Mouse (Mus musculus) inflammation-experienced regulatory T-cells (primary cell): Measurements from ENCODE around the gene Zfp948. TPM values are rescaled to one million over a fixed set of nuclear protein-coding genes. Genes with fewer than 3 reads are reported as not detected.

ENCODE experiments used
- polyA plus RNA-seq, 2 experiments: library from polyadenylated mRNA; unstranded; fragments of 100-300 nt; shearing (Covaris generic); gene quantifications; one replicate each; pipeline ENCODE4 v1.2.1; 2017

Zfp948 gene
- polyA plus RNA-seq: 1 to 10 TPM; 5.6 to 6.4 TPM

DNA sequence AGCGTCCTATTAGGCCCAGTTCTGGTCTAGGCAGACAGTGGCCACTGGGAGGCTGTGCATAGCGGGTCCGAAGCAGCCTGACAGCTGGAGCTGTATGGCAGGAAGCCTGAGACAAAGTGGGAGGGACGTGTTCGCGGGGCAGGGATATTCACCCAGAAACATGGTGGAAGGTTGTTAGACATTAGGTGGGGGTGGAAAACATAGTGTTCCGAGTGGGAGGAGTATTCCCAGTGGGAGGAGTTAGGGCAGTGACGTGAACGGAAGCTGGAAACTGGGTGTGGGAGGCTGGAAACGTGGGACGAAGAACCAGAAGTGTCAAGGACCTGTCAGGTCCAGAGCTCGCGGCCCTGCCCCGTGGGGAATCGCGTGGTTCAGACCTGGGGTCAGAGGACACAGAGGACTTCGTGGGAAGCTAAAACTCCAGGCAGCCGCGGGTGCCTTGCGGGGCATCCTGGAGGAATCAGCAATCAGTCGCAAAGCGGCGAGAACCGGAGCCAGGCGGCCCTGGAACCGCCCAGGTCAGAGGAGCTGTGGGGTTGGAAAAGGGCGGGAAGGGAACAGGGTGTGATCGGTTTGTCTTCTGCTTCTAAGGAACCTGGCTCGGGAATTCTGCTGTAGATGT, at the start of gene Zfp948:
Gene Zfp948, plus strand, starts transcription at position 281 of the 622 bp plus-strand sequence.

DNA sequence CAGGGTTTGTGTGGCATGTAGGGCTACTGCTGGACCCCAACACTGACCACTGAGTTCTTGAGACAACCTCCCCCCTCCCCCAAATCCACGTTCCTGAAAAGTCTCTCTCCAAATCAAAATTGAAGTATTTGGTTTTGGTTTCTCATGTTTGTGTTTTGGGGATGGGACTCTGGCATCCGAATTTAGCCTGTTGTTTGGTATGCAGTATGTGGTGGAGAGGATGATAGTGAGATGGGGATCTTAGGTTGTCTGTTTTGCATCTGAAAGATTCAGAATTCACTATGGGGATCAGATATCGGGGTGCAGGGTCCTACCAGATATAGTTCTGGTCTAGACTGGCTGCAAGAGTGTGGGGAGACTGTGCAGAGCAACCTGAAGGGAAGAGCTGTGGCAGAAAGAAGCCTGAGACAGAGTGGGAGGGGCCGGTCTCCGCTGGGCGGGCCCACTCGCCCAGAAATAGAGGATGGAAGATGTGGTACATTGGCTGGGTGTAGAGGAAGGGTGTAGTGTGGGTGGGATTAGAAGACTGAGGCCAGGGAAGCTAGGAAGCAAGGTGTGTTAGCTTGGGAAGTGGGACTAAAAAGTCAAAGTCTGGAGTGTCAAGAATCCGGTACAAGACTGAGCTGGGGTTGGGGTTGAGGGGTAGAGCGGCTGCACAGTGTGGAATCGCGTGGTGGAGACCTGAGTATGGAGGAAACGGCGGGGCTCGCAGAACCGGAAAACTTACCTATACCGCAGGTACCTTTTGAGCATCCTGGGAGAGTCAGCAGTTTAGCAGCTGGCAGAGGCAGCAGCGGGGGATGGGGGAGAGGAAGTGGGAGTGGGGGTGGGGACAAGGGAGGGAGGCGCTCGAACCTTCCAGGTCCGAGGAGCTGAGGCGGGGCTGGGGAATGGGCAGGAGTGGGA, 31.5 kb upstream of the Zfp948 start, which contains the start of gene Zfp52:
Gene Zfp52, plus strand, starts transcription at position 444 of the 906 bp plus-strand sequence.

Other genes starting within 250 kb of the Zfp948 start
- gene Zfp677, start 183.3 kb upstream of the Zfp948 start, polyA plus RNA-seq: 10 to 100 TPM; 13.9 to 15.4 TPM
- 10 to 100 TPM in 1 of 2 experiments, 1 to 10 TPM in 1; 9.9 to 14.9 TPM for gene Zfp54, start 143.8 kb upstream of the Zfp948 start, polyA plus RNA-seq
- gene Zfp51, start 116.6 kb upstream of the Zfp948 start, polyA plus RNA-seq: 10 to 100 TPM; 27.2 to 36.2 TPM
- 10 to 100 TPM; 54.3 to 67.3 TPM for gene Zfp53, start 78.0 kb upstream of the Zfp948 start, polyA plus RNA-seq
- gene Zfp52, start 31.5 kb upstream of the Zfp948 start, polyA plus RNA-seq: 10 to 100 TPM; 12.6 to 23.2 TPM
- gene Zfp983, start 83.6 kb downstream of the Zfp948 start, polyA plus RNA-seq: 10 to 100 TPM; 11.3 to 15.8 TPM
- 10 to 100 TPM; 18.2 to 20.2 TPM for gene Gm10226, start 124.9 kb downstream of the Zfp948 start, polyA plus RNA-seq
- 1 to 10 TPM; 4.5 to 5.2 TPM for gene Zfp760, start 140.7 kb downstream of the Zfp948 start, polyA plus RNA-seq
- 1 to 10 TPM; 1.4 to 1.9 TPM for gene Zfp229, start 163.8 kb downstream of the Zfp948 start, polyA plus RNA-seq